Mouse (Mus musculus): ENCODE measurements at regions not wholly inside any gene's neighbourhood (a gene's known extent, or its start where the extent isn't known, plus 50 kb on each side); places are given as distances from the start of the nearest gene placed in this dataset.
"Not testable (repeated sequence)": the region's sequence is repeated elsewhere in the genome, so short reads cannot be mapped to it uniquely, and the experiment has no call there.

- WGBS: 51% methylated on average over 6 of the region's 6 CpGs
- not testable (repeated sequence) for DNase-seq (ENCODE audit: low read depth, low spot score)
Observed at GRCm38 (mm10) chr4:3342165-3342564, 157.0 kb upstream of the Vmn1r3 start.

All from large intestine, adult 2 months (tissue).